Mouse (Mus musculus) liver, embryonic 12.5 days (tissue): ENCODE measurements around the gene Ppp1r14b. TPM values are rescaled to one million over a fixed set of nuclear protein-coding genes. Genes with fewer than 3 reads are reported as not detected.
A peak's percentile ranks its signal among the peaks of the same experiment; 100 is the strongest.

Source experiments
- ATAC-seq: fragments of 200-750 bp; cut with Nextera tagmentation; 2 replicates; pipeline ENCODE4 v1.8.0; 2017; ENCODE audit warnings: moderate number of reproducible peaks, mild to moderate bottlenecking, moderate library complexity
- H3K27ac ChIP-seq: fragments of 300-500 bp; sonication (generic); 2 replicates; pipeline ENCODE4 v1.5.1; 2016; ENCODE audit warnings: mild to moderate bottlenecking
- H3K27me3 ChIP-seq: fragments of 300-500 bp; sonication (generic); replicated peaks from 2 replicates; pipeline ENCODE4 v1.6.1; 2016; ENCODE audit warnings: mild to moderate bottlenecking, moderate library complexity
- H3K36me3 ChIP-seq: fragments of 300-500 bp; sonication (generic); 2 replicates; pipeline ENCODE4 v1.6.1; 2016; ENCODE audit warnings: mild to moderate bottlenecking, moderate library complexity
- H3K4me1 ChIP-seq: fragments of 300-500 bp; sonication (generic); 2 replicates; pipeline ENCODE4 v1.6.1; 2016
- H3K4me2 ChIP-seq: fragments of 300-500 bp; sonication (generic); 2 replicates; pipeline ENCODE4 v1.6.1; 2016; ENCODE audit warnings: mild to moderate bottlenecking, moderate library complexity
- H3K4me3 ChIP-seq: fragments of 300-500 bp; sonication (generic); 2 replicates; pipeline ENCODE4 v1.5.1; 2016; ENCODE audit warnings: mild to moderate bottlenecking, moderate library complexity
- H3K9ac ChIP-seq: fragments of 300-500 bp; sonication (generic); 2 replicates; pipeline ENCODE4 v1.6.1; 2016; ENCODE audit warnings: mild to moderate bottlenecking, moderate library complexity
- H3K9me3 ChIP-seq: fragments of 300-500 bp; sonication (generic); replicated peaks from 2 replicates; pipeline ENCODE4 v1.6.1; 2016; ENCODE audit warnings: mild to moderate bottlenecking, moderate library complexity
- WGBS: fragments of 180-500 bp; shearing (Covaris S2); methylation state at CpG from one replicate; pipeline ENCODE4 v1.1.7; 2016; ENCODE audit not compliant: insufficient replicate concordance; 5-methylcytosine and 5-hydroxymethylcytosine counted together
- polyA plus RNA-seq: library from polyadenylated mRNA; unstranded; fragments of >200 nt; fragmentation: Nextera tagmentation; extraction: Ambion mirVana; gene quantifications from 2 replicates; pipeline ENCODE4 v1.2.1, GENCODE M21; 2016

Ppp1r14b gene
- polyA plus RNA-seq, 1 experiment from 2014 or later = 153 TPM

DNA sequence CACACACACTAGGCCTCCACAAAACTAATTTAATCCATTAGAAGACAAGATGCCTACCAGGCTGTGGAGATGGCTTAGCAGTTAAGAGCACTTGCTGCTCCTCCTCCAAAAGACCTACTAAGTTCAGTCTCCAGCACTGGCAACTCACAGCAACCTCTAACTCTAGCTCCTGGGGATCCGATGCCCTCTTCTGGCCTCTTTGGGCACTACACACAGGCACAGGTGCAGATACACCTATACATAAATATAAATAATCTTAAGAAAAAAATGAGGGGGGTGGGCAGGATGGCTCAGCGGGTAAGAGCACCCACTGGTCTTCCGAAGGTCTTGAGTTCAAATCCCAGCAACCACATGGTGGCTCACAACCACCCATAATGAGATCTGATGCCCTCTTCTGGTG lies 38.5 kb upstream of the Ppp1r14b start:
- H3K4me2 ChIP-seq = no peak overlapping the region

GRCm38 (mm10) chr19:6937541-6938465 lies 37.0 kb upstream of the Ppp1r14b start:
- Histone ChIP-seq H3K27me3 (peaks cover 47% of the 10 kb centered on the region), H3K4me3 (no peak overlapping the region), H3K36me3 (no peaks in the 10 kb centered on the region), H3K9me3 (no peaks in the 10 kb centered on the region), H3K9ac (no peak overlapping the region), H3K4me1 (peaks cover 26% of the 10 kb centered on the region), H3K4me2 (no peak overlapping the region), H3K27ac (no peak overlapping the region)
- ATAC-seq = no peak
- 72% methylated on average over 16 of the region's 16 CpGs for WGBS

More for the DNA sequence above, 38.5 kb upstream of the Ppp1r14b start:
- H3K27ac ChIP-seq = no peak overlapping the region
- peaks cover 62% of the 10 kb centered on the region for H3K27me3 ChIP-seq
- no peak overlapping the region for H3K4me3 ChIP-seq
- no peaks in the 10 kb centered on the region for H3K9me3 ChIP-seq
- no peak for ATAC-seq
- H3K4me1 ChIP-seq = peaks cover 23% of the 10 kb centered on the region
- H3K9ac ChIP-seq = no peak overlapping the region
- no peaks in the 10 kb centered on the region for H3K36me3 ChIP-seq
- 12% methylated on average over 3 of the region's 3 CpGs for WGBS

GRCm38 (mm10) chr19:6939106-6940002 lies 35.4 kb upstream of the Ppp1r14b start:
- Histone ChIP-seq H3K36me3 (peaks cover under 1% of the 10 kb centered on the region; the same call in 1 of the 2 replicates), H3K27ac (no peak overlapping the region), H3K9me3 (no peaks in the 10 kb centered on the region), H3K4me3 (no peak overlapping the region), H3K27me3 (peaks cover 32% of the 10 kb centered on the region), H3K9ac (no peak overlapping the region), H3K4me1 (peaks cover 30% of the 10 kb centered on the region), H3K4me2 (no peak overlapping the region)
- WGBS = 78% methylated on average over 20 of the region's 20 CpGs
- ATAC-seq = no peak

DNA sequence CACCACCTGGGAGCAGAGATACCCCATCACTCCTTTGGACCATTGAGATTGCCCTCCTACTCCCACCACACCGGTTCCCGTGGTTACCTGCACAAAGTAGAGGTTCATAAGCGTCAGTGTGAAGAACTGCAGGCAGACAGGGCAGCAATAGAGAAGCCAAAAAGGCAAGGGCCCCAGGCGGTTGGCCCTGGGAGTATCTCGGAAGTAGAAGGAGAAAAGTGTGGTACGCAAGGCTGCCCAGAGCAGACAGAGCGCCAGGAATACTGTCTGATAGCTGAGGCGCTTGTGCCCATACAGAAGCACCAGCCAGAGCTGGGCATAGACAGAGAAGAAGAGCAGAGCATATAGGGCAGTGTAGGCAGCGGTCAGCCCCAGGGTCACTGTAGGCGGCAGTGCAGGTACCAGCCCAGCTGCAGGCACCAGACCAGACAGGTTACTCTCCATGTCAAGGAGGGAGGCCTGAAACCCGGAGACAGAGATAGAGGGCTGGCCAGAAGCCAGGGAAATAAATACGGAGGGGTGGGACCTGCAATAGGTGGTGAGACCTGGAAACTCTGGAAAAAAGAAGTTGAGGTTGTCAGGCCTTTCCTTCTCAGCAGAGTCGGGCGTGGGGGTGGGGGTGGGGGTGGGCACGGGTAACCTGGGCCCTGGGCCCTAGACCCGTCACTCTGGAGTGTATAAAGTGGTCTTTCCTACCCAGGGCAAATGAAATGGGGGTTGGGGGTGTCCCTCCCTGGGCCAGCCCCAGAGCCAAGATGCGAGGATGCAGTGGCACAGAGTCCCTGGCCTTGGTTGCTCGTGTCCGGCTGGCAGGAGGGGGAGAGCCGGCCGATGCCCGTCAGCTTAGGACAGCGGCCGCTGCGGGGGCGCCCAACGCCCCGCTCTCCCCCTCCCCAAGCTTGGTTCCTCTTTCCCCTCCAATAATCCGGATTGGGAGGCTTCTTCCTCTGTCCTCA lies 34.1 kb upstream of the Ppp1r14b start:
- Histone ChIP-seq H3K4me2 (peak overlapping the region; percentile 98), H3K4me1 (peaks cover 30% of the 10 kb centered on the region), H3K36me3 (peaks cover 12% of the 10 kb centered on the region), H3K27ac (peak overlapping the region; percentile 94), H3K9ac (peak overlapping the region; percentile 86), H3K9me3 (no peaks in the 10 kb centered on the region), H3K27me3 (peaks cover 19% of the 10 kb centered on the region), H3K4me3 (peak overlapping the region; percentile 88)
- ATAC-seq = no peak
- 27% methylated on average over 28 of the region's 29 CpGs for WGBS

GRCm38 (mm10) chr19:6941372-6942248 lies 33.2 kb upstream of the Ppp1r14b start, which contains the start of gene Bad:
Gene Bad (plus strand): TSS chr19:6941861.
- H3K27me3 ChIP-seq = peaks cover 11% of the 10 kb centered on the region
- peaks cover 18% of the 10 kb centered on the region for H3K36me3 ChIP-seq
- peaks cover 30% of the 10 kb centered on the region for H3K4me1 ChIP-seq
- H3K9me3 ChIP-seq = no peaks in the 10 kb centered on the region
- peak within 1 kb of the TSS; percentile 98 for H3K4me2 ChIP-seq
- peak within 1 kb of the TSS; percentile 86 for H3K9ac ChIP-seq
- ATAC-seq = peak; percentile 74
- WGBS = under 1% methylated on average over 83 of the region's 83 CpGs
- peak within 1 kb of the TSS; percentile 88 for H3K4me3 ChIP-seq
- H3K27ac ChIP-seq = peak within 1 kb of the TSS; percentile 94

DNA sequence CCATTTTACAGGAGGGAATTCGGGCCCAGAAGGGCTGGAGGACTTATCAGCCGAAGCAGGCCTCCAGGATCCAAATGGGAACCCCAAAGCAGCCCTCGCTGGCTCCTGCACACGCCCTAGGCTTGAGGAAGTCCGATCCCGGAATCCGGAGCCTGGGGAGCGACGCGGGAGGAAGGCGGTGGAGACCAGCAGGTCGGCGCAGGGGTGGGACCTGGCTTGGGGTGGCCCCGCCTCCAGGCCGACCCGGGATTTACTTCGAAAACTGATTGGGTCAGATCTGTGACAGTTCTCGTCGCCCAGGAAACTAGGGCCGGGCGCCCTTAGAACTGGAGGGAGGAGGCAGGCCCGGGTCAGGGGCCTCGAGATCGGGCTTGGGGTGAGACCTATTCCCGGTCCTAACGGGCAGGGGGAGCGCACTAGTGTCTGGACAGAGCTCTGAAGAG lies 32.5 kb upstream of the Ppp1r14b start, which contains the start of gene Gpr137:
Gpr137 (minus strand) TSS at position 232 of the 443 bp plus-strand sequence.
- ATAC-seq = peak; percentile 91
- H3K27ac ChIP-seq = peak within 1 kb of the TSS; percentile 94
- peak within 1 kb of the TSS; percentile 88 for H3K4me3 ChIP-seq
- H3K4me1 ChIP-seq = peaks cover 30% of the 10 kb centered on the region
- H3K27me3 ChIP-seq = peaks cover 11% of the 10 kb centered on the region
- H3K36me3 ChIP-seq = peaks cover 22% of the 10 kb centered on the region
- WGBS = under 1% methylated on average over 27 of the region's 27 CpGs
- H3K9me3 ChIP-seq = no peaks in the 10 kb centered on the region
- H3K9ac ChIP-seq = peak within 1 kb of the TSS; percentile 86
- peak within 1 kb of the TSS; percentile 98 for H3K4me2 ChIP-seq

DNA sequence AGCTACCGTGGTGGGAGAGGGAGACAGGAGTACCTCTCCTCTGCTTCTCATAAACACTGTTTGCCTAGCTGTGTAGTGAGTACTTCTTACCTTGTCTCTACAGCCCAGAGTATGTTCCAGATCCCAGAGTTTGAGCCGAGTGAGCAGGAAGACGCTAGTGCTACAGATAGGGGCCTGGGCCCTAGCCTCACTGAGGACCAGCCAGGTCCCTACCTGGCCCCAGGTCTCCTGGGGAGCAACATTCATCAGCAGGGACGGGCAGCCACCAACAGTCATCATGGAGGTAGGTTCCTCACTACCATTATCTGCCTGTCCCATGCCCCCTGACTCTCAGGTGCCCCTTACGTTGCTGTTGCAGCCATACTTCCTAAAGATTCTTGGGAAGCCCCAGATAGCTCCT lies 32.0 kb upstream of the Ppp1r14b start:
- H3K27me3 ChIP-seq = peaks cover 8% of the 10 kb centered on the region
- H3K9me3 ChIP-seq = no peaks in the 10 kb centered on the region
- H3K4me2 ChIP-seq = peak overlapping the region; percentile 98
- H3K27ac ChIP-seq = peak overlapping the region; percentile 94
- H3K4me1 ChIP-seq = peaks cover 32% of the 10 kb centered on the region
- 21% methylated on average over 5 of the region's 5 CpGs for WGBS
- peak; percentile 14 for ATAC-seq
- peak overlapping the region; percentile 86 for H3K9ac ChIP-seq
- H3K36me3 ChIP-seq = peaks cover 22% of the 10 kb centered on the region
- H3K4me3 ChIP-seq = peak overlapping the region; percentile 88

DNA sequence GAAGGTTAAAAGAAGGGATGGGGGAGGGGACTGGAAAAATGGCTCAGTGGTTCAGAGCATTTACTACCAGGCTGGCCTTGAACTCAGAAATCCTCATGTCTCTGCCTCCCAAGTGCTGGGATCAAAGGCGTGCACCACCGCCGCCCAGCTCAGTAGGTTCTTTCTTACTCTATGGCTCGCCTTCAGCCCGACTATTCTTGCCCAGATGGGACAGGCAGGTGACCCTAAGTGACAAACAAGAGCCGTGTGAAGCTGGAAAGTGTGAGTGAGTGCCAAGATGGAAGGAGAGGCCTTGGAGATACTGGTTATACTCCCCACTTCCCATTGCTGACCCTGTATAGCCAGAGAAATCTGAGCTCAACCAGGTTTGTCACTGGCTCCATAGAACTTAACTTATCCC lies 31.1 kb upstream of the Ppp1r14b start:
- no peaks in the 10 kb centered on the region for H3K27me3 ChIP-seq
- 90% methylated on average over 6 of the region's 6 CpGs for WGBS
- ATAC-seq = no peak
- H3K9ac ChIP-seq = no peak overlapping the region
- peaks cover 37% of the 10 kb centered on the region for H3K4me1 ChIP-seq
- H3K27ac ChIP-seq = no peak overlapping the region
- no peak overlapping the region for H3K4me2 ChIP-seq
- H3K36me3 ChIP-seq = peaks cover 26% of the 10 kb centered on the region
- no peak overlapping the region for H3K4me3 ChIP-seq
- no peaks in the 10 kb centered on the region for H3K9me3 ChIP-seq

DNA sequence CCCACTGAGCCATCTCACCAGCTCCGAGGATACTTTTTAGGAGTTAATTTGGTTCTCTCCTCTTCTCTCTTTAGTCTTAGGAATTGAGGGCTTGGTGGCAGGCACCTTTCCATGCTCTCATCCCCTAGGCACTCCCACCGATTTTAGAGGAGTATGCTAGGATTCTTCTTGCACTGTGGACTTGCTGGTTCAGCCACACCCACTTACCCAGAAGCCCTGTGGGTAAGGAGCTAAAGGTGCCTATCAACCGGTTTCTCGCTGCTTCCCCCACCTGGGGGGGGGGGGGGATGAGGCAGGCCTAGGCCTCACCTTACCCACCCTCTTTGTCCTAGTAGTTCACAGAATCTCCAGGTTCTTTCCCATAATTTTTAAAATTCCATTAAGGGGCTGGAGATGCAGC lies 27.0 kb upstream of the Ppp1r14b start:
- peak overlapping the region; percentile 31; the same call in 1 of the 2 replicates for H3K27ac ChIP-seq
- 53% methylated on average over 4 of the region's 4 CpGs for WGBS
- no peak overlapping the region for H3K4me2 ChIP-seq
- H3K9ac ChIP-seq = no peak overlapping the region
- no peak for ATAC-seq
- H3K4me3 ChIP-seq = no peak overlapping the region
- peaks cover 53% of the 10 kb centered on the region for H3K4me1 ChIP-seq
- H3K9me3 ChIP-seq = no peaks in the 10 kb centered on the region
- H3K36me3 ChIP-seq = peaks cover 26% of the 10 kb centered on the region
- no peaks in the 10 kb centered on the region for H3K27me3 ChIP-seq

DNA sequence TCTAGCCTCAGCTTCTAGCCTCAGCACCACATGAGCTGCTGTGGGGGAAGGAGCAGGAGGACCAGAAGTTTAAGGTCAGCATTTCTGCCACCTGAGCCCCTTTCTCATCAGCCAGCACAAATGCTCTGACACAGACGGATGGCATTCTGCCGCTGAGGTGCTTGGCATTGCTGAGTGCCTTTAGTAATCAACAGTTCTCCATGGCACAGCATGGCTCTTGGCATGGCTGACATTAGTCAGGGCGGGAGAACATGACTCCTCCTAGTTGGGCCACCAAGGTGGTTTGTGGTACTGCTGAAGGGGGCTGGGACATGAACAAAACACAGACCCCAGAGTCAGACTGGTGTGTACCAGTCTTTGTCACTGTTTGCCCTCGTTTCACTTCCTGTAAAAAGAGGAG lies 26.6 kb upstream of the Ppp1r14b start:
- H3K36me3 ChIP-seq = peaks cover 28% of the 10 kb centered on the region
- H3K9ac ChIP-seq = no peak overlapping the region
- no peak for ATAC-seq
- no peaks in the 10 kb centered on the region for H3K27me3 ChIP-seq
- peaks cover 53% of the 10 kb centered on the region for H3K4me1 ChIP-seq
- H3K27ac ChIP-seq = peak overlapping the region; percentile 31; the same call in 1 of the 2 replicates
- no peak overlapping the region for H3K4me2 ChIP-seq
- 69% methylated on average over 4 of the region's 4 CpGs for WGBS
- H3K9me3 ChIP-seq = no peaks in the 10 kb centered on the region
- H3K4me3 ChIP-seq = no peak overlapping the region
